Comparison of ENCODE assay signal across 8 mouse cellular contexts in the genomic region with DNA sequence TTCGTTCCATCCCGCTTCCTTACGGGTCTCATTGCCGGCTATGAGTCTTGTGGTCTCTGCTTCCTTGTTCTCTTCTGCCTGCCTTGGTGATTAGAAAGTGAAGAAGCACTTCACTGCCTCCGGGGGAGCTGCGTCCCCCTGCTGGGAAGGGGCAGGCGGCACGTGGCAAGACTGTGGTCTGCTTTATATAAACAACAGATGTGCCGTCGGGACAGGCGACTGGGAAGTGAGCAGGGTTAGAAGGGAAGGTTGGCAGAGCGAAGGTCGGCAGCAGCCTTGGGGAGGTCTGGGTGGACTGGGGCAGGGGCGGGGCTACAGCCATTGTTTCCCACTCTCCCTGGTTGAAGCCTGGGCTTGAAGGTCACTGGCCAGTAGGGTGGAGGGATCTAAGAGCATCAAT. TPM values are rescaled to one million over a fixed set of nuclear protein-coding genes. Genes with fewer than 3 reads are reported as not detected.
A peak's percentile ranks its signal among the peaks of the same experiment; 100 is the strongest.
DNase-seq lines count a peak whose midpoint lies in the region; ATAC-seq and TF ChIP-seq lines count a peak whose summit lies in the region.

No protein-coding gene starts in this region.

- H3K9ac ChIP-seq in forebrain, embryonic 16.5 days (replicated peaks; ENCODE audit: low read depth, low read length), result peak overlapping the region; percentile 44
- H3K9ac ChIP-seq in midbrain, embryonic 11.5 days (ENCODE audit: low read length), result peak overlapping the region; percentile 36

- no peak for DNase-seq in left cerebral cortex, adult 2 months (ENCODE audit: extremely low spot score in 1 of 2, low spot score in 2 of 2)
- no peak for DNase-seq in left cerebral cortex, adult 8-10 months (ENCODE audit: low spot score in 2 of 2)
- DNase-seq in brain, adult 2 months (ENCODE audit: low read depth, low spot score), result peak; percentile 59
- peak; percentile 26 for DNase-seq in kidney, postnatal 14 days
- DNase-seq in midbrain, embryonic 11.5 days (ENCODE audit: low spot score, missing footprints), result peak; percentile 92
- DNase-seq in thymus, postnatal 25 days, result peak; percentile 28
- DNase-seq in gastrocnemius, adult 8-10 months (ENCODE audit: low spot score in 2 of 2), result no peak

- H3K36me3 ChIP-seq in forebrain, embryonic 16.5 days (ENCODE audit: control insufficient read depth, insufficient read depth), result no peaks in the 10 kb centered on the region
- H3K36me3 ChIP-seq in midbrain, embryonic 11.5 days (ENCODE audit: control insufficient read depth, insufficient read depth, low read length), result no peaks in the 10 kb centered on the region

- H3K4me2 ChIP-seq in forebrain, embryonic 16.5 days (ENCODE audit: low read length), result peak overlapping the region; percentile 92
- peak overlapping the region; percentile 32 for H3K4me2 ChIP-seq in midbrain, embryonic 11.5 days

- intact Hi-C loops in left cerebral cortex, adult 2 months (cut with DNase I), result no loop called here

- peak; percentile 20 for TF ChIP-seq CTCF in left cerebral cortex, adult 2 months (IDR thresholded peaks at IDR 0.05)

- H3K4me1 ChIP-seq in forebrain, embryonic 16.5 days (replicated peaks; ENCODE audit: control insufficient read depth, insufficient read depth, low read length), result peaks cover 29% of the 10 kb centered on the region
- H3K4me1 ChIP-seq in midbrain, embryonic 11.5 days (ENCODE audit: control insufficient read depth, insufficient read depth, low read length), result peaks cover 29% of the 10 kb centered on the region

- peak overlapping the region; percentile 80 for H3K4me3 ChIP-seq in left cerebral cortex, adult 2 months
- H3K4me3 ChIP-seq in forebrain, embryonic 16.5 days (replicated peaks; ENCODE audit: low read length), result peak overlapping the region; percentile 63
- 0 out of 2 replicates have a peak overlapping the region, but pooled peaks have one; percentile 9 for H3K4me3 ChIP-seq in midbrain, embryonic 11.5 days (ENCODE audit: low read depth, low read length)

- H3K27ac ChIP-seq in left cerebral cortex, adult 2 months, result peak overlapping the region; percentile 65
- H3K27ac ChIP-seq in forebrain, embryonic 16.5 days (ENCODE audit: low read length), result no peak overlapping the region
- H3K27ac ChIP-seq in midbrain, embryonic 11.5 days (ENCODE audit: low read depth, low read length), result no peak overlapping the region

- under 1% methylated on average over 14 of the region's 14 CpGs for WGBS in forebrain, embryonic 16.5 days
- WGBS in midbrain, embryonic 11.5 days, result 0% methylated on average over 14 of the region's 14 CpGs

- no peaks in the 10 kb centered on the region for H3K9me3 ChIP-seq in forebrain, embryonic 16.5 days (ENCODE audit: control insufficient read depth, low read length)
- no peaks in the 10 kb centered on the region for H3K9me3 ChIP-seq in midbrain, embryonic 11.5 days (ENCODE audit: control insufficient read depth, low read length)

- H3K27me3 ChIP-seq in forebrain, embryonic 16.5 days (replicated peaks; ENCODE audit: control insufficient read depth, insufficient read depth, low read length), result no peaks in the 10 kb centered on the region
- peaks cover 46% of the 10 kb centered on the region for H3K27me3 ChIP-seq in midbrain, embryonic 11.5 days (ENCODE audit: control insufficient read depth, insufficient read depth, low read length)

- 0 out of 2 replicates have a peak, but pooled peaks have one; percentile 6 for ATAC-seq in forebrain, embryonic 16.5 days
- ATAC-seq in midbrain, embryonic 11.5 days (ENCODE audit: low FRiP score), result peak; percentile 45

RNA-seq across cellular contexts. Expression of a gene that starts 1.6 kb away (rescaled TPM):
- 10 to 100 TPM; 29.4 to 31.0 TPM for total RNA-seq in left cerebral cortex, adult 2 months (2021)
- 10 to 100 TPM; 28.1 to 33.2 (median 31.7) TPM for total RNA-seq in left cerebral cortex, adult 8-10 months (2022)
- 0.98 and 2.2 TPM in 2 replicates for polyA plus RNA-seq in forebrain, embryonic 16.5 days (2015; fragmentation: Nextera tagmentation; extraction: Ambion mirVana)
- 0.44 and 0.48 TPM in 2 replicates for polyA plus RNA-seq in midbrain, embryonic 11.5 days (2014; fragmentation: Nextera tagmentation; extraction: Ambion mirVana)
- under 1 TPM in 1 of 4 experiments, not detected in 3; 0.17 TPM for total RNA-seq in gastrocnemius, adult 8-10 months (2022)

RNA-seq across cellular contexts. Expression of a gene that starts 1.6 kb away (rescaled TPM):
- total RNA-seq in left cerebral cortex, adult 2 months (2021), result 10 to 100 TPM; 68.9 to 75.7 TPM
- total RNA-seq in left cerebral cortex, adult 8-10 months (2022), result 10 to 100 TPM; 75.0 to 83.6 (median 79.2) TPM
- 6.1 and 9.8 TPM in 2 replicates for polyA plus RNA-seq in forebrain, embryonic 16.5 days (2015; fragmentation: Nextera tagmentation; extraction: Ambion mirVana)
- polyA plus RNA-seq in midbrain, embryonic 11.5 days (2014; fragmentation: Nextera tagmentation; extraction: Ambion mirVana), result 0.94 TPM in 2 replicates
- under 1 TPM in 1 of 4 experiments, not detected in 3; 0.41 TPM for total RNA-seq in gastrocnemius, adult 8-10 months (2022)

RNA-seq across cellular contexts. Expression of a gene that starts 35.7 kb away (rescaled TPM):
- total RNA-seq in left cerebral cortex, adult 2 months (2021), result 100 to 1,000 TPM; 178 to 183 TPM
- total RNA-seq in left cerebral cortex, adult 8-10 months (2022), result 100 to 1,000 TPM; 206 to 215 (median 214) TPM
- polyA plus RNA-seq in forebrain, embryonic 16.5 days (2015; fragmentation: Nextera tagmentation; extraction: Ambion mirVana), result 233 and 263 TPM in 2 replicates
- polyA plus RNA-seq in midbrain, embryonic 11.5 days (2014; fragmentation: Nextera tagmentation; extraction: Ambion mirVana), result 182 and 198 TPM in 2 replicates
- 10 to 100 TPM; 53.9 to 62.9 (median 58.3) TPM for total RNA-seq in gastrocnemius, adult 8-10 months (2022)

RNA-seq across cellular contexts. Expression of a gene that starts 52.7 kb away (rescaled TPM):
- 10 to 100 TPM; 82.4 to 88.9 TPM for total RNA-seq in left cerebral cortex, adult 2 months (2021)
- 100 to 1,000 TPM in 1 of 4 experiments, 10 to 100 TPM in 3; 92.1 to 102 (median 93.0) TPM for total RNA-seq in left cerebral cortex, adult 8-10 months (2022)
- 184 and 190 TPM in 2 replicates for polyA plus RNA-seq in forebrain, embryonic 16.5 days (2015; fragmentation: Nextera tagmentation; extraction: Ambion mirVana)
- 209 and 219 TPM in 2 replicates for polyA plus RNA-seq in midbrain, embryonic 11.5 days (2014; fragmentation: Nextera tagmentation; extraction: Ambion mirVana)
- total RNA-seq in gastrocnemius, adult 8-10 months (2022), result 10 to 100 TPM; 29.7 to 35.8 (median 32.2) TPM

Comparison
In these comparisons a context has a peak if more than half of its experiments do, and no peak if none do; other contexts are left out.
1. DNase-seq: peak in brain, adult 2 months (single experiment), kidney, postnatal 14 days (single experiment), midbrain, embryonic 11.5 days (single experiment) and thymus, postnatal 25 days (single experiment); none in left cerebral cortex, adult 2 months (0 of 2), left cerebral cortex, adult 8-10 months (0 of 2) and gastrocnemius, adult 8-10 months (0 of 2).
2. H3K4me3 ChIP-seq: peak in every context shown above with its lines; median percentile 80 in left cerebral cortex, adult 2 months; 63 in forebrain, embryonic 16.5 days; 9 in midbrain, embryonic 11.5 days.
3. RNA of a gene that starts 1.6 kb away (total RNA-seq): 28.1 to 33.2 TPM in left cerebral cortex, adult 8-10 months and 29.4 to 31.0 TPM in left cerebral cortex, adult 2 months; 0.17 TPM in gastrocnemius, adult 8-10 months; every median in the first group is over 10 times any median in the second.
4. RNA of a gene that starts 1.6 kb away (total RNA-seq): 75.0 to 83.6 TPM in left cerebral cortex, adult 8-10 months and 68.9 to 75.7 TPM in left cerebral cortex, adult 2 months; 0.41 TPM in gastrocnemius, adult 8-10 months; every median in the first group is over 10 times any median in the second.